Mouse (Mus musculus) telencephalon, adult 2 months (tissue): ENCODE measurements around the gene Kat14.

ENCODE experiments used
- DNase-seq: peaks from one replicate; pipeline ENCODE4 v3.0.0-alpha.2; 2011; ENCODE audit warnings: low read depth, low spot score

Gene Kat14

DNA sequence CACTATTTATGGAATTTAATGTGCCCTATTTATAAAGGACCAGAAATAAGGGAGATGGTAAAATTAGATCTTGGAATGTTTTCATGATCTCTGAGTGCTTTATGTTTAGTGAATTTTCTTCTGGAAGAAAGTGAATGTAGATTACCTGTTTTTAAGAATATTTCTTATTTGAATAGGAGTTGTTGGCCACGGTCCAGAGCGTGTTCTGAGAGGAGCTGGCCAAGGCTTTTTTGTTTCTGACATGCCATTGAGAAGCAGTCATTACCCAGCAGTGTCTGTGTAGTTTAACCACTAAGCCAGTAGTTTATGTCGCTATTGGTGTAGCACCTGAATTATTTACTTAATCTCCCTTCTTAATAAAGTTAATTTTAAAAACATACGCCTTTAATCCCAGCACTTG, 13.0 kb downstream of the Kat14 start:
- no peak for DNase-seq

DNA sequence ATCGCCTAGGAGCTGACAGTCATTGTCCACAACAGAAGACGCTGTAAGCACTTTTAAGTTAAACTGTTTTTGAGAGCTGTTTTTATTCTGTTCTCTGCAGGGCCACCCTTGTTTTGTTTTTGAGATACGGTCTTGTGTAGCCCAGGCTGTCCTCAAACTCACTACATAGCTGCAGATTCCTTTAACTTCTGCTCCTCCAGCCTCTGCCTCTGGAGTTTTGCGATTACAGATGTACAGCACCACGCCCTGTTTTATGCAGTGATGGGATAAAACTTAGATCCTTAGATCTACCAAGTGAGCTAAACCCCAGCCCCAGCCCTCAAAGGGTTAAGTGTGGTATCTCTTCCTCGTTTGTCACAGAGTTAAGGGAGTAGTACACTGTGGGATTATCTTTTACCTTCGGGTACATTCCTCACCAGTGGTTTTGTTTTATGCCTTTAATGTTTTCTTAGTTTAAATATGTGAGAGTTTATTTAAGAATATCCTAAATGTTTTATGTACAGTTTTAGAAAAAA, 13.9 kb downstream of the Kat14 start:
- DNase-seq: no peak

DNA sequence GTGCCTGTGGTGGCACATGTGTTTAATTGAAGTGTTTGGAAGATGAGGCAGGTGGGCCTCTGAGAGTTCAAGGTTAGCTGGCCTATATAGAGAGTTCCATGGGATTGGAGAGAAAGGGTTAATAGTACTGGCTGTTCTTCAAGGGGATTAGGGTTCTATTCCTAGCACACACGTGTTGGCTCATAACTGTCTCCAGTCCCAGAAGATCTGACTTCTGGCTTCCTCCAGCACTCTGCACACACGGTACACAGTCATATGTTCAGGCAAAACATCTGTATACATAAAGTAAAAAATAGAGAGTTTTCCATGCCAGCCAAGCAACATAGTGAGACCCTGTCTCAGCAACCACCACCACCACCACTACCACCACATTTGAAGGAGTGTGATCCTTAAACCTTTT, 17.5 kb downstream of the Kat14 start:
- no peak for DNase-seq

DNA sequence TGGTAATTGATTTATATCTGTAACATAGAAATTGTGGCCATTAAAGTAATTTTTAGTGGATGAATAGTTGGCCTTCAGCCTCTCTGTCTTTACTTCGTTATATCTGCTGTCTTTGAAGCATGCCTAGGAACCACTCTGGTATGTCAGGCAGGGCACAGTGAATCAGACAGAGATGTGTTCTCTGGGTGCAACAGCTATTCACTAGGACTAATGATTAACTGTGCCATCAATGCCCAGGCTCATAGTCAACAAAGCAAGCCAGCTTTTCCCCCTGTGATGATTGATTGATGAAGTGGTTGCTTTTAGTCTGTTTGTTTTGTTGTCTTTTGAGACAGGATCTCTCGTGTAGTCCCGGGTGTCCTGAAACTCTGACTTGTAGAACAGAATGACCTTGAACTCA, 19.6 kb downstream of the Kat14 start:
- no peak for DNase-seq

- DNase-seq: no peak
These were observed 30.7 kb downstream of the Kat14 start for GRCm38 (mm10) chr2:144399531-144399930.

DNA sequence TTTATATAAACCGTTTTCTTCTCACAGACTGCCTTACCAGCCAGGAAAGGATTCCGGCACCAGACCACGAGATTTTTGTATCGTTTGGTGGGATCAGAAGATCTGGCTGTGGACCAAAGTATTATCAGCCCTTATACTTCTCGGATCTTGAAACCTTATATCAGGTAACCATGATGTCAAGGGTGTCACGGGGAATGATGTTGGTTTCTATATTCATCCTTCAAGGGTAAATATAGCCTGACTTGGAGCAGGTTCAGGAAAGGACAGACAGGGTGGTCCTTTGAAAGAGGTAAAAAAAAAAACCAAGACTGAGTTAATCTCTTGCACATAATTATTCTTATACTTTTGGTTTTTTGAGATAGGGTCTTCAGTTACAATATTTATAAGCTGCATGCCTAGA, 31.9 kb downstream of the Kat14 start:
- no peak for DNase-seq

DNA sequence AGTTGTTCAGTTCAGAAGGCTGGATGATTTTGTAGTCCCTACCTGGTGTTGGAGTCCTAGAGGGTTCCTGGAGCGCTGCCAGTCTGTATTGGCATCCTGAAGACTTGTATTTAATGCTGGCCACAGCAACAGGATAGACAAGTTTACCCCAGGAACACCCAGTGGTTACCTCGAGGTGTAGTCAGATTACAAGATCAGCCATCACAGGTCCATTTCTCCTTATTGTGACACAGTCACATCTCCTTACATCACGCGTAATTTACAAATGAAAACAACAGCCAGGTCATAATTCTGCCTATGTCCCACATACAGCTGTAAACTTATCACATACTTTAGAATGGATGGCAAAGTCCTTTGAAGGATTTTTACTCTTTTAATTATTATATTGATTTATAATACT, 40.3 kb downstream of the Kat14 start:
- no peak for DNase-seq

DNA sequence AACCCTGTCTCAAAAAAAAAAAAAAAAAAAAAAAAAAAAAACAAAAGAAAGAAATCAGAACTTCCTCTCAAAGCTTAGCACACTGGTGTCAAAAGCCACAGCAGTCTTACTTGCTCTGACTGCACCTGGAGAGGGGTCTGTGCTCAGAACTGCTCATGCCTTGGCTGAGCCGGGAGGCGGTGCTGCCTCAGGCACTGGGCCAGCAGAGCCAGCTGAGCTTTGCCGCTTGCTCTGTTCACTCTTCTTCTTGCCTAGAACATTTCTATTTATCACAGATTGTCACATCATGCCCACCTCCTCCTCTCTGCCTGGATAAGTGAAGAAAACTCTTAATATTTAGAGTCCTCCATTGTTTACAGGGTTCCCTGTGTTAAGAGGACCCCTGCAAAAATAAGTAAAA, 41.8 kb downstream of the Kat14 start:
- DNase-seq: peak; percentile 36

DNA sequence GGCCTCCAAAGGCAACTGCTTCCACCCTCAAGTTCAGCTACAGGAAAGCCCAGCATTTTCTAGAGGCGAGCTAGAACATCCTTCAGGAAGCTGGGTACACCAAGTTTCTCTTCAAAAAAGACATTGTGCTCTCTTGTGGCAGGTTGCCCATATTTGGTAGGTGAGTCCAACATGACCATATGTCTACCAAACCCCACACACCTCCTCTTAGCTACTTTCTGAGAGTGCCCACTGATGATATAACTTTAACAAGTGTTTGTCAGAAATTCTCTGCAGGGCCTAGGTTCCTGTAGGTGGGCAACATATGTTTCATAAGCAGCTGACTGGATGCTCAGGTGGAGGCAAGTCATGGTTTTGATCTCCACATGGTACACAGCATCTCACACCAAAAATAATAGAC, 45.9 kb downstream of the Kat14 start:
- peak; percentile 52 for DNase-seq

DNA sequence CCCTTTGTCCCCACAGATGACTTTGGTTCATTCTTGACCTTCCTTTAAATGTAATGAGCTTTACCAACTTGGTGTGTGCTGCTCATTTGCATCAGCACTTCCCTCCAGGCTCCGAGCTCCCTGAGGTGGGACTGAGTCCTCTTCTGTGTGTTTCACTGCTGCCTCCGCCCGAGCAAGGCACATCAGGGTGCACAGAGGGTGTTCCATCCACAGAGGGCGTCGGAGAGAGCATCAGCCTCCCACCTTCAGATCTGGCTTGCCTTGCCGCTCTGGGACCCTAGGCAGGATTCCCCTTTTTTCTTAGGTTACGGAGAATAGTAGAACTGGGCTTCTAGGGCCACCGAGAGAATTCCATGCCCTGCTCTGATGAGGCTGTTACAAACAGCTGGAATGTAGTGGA, 48.1 kb downstream of the Kat14 start:
- DNase-seq: no peak

DNA sequence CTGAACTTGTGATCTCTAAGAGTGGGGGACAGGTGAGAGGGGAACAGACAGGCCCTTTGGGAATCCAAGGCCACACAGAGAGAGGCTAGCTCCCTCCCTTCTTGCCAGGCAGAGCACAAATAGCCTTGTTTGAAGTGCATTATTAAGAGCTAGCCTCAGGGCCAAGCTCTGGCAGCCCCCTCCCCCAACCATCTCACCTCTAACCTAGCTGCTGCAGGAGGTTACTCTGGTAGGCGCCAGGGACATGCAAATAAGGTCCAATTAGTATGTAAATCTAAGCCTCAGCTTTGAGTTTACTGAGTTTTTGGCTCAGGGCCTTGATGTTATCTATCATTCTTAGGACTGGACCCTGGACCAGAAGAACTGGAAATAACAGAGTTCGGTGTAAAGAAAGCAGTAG, 49.3 kb downstream of the Kat14 start:
- no peak for DNase-seq

DNA sequence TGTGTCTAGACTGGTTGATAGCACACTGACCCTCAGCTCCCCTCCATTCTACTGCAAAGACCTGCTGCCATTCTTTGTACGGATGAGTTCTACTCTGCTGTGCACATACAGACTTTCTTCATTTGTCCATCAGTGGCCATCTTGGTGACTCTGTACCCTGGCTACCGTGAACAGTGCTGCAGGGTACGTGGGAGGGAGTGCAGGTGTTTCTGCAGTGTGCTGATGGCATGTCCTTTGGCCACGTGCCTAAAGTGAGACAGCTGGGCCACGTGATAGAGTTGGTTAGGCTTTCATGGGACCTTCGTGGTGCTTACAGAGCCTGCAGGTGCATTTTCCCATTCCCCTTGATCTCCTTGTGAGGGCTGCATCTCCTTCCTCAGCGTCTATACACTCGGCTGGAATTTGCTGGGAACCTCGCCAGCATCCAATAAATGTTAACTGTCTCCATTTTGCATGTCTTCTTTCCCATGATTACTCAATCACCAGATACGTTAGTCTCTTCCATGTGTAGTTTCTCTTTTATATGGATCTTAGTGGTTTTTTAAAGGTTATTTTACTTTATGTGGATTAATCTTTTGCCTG, 53.4 kb downstream of the Kat14 start:
- DNase-seq: no peak

GRCm38 (mm10) chr2:144425761-144426160, 57.0 kb downstream of the Kat14 start:
- DNase-seq: no peak

DNA sequence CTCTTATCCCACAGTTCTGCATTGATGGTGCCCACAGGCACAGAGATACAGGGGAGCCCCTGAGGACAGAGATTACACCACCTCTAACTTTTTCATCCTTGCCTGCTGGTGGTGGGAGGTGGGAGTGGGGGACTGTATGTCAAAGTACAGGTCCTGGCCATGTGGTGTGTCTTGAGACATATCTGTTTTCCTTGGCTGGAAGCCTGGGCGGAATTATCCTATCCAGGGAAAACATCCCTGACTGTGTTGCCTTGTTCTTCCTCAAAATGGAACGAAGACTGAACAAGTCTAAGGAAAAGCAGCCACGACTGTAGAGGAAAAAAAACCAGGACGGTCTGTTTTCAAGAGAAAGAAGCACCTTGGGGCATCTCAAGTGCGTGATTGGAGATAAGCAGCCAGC, 59.1 kb downstream of the Kat14 start:
- no peak for DNase-seq

- no peak for DNase-seq
These were observed 59.9 kb downstream of the Kat14 start for GRCm38 (mm10) chr2:144428659-144429058.

DNA sequence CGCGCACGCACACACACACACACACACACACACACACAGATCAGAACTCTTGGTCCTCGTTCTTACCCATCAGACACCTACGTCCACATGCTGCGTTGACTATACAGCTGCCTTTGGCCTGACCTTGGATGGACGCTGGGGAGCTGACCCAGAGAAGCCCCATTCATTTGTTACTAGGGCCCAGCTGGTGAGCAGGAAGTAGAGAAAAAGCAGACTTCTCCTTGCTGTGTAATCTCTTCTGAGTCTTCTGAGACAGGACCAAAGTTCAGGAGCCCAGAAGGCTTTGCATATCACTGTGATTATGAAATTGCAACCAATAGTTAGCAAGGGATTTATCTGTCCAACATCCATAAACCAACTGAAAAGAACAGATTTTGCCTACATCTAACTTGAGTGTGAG, 60.4 kb downstream of the Kat14 start:
- DNase-seq: no peak

- DNase-seq: no peak
These were observed 62.6 kb downstream of the Kat14 start for GRCm38 (mm10) chr2:144431286-144431825.

DNA sequence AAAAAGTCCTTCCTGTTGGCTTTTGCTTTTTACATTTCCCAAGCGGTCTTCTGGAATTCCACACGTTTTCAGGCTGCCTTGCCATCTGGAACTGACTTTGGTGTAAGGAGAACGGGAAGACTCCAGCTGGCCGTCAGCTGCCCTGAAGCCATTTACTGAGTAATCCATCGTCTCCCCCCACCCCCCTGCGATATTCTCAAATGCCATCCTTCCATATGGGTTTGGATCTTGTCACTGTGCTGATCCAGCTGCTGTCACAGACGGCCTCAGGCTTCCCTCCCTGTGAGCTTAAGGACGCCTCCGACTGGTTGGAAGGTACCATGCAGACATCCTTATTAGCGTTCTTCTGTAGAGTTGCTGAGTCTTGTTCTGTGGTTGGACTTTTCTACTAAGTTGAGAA, 66.9 kb downstream of the Kat14 start:
- DNase-seq: peak; percentile 75

DNA sequence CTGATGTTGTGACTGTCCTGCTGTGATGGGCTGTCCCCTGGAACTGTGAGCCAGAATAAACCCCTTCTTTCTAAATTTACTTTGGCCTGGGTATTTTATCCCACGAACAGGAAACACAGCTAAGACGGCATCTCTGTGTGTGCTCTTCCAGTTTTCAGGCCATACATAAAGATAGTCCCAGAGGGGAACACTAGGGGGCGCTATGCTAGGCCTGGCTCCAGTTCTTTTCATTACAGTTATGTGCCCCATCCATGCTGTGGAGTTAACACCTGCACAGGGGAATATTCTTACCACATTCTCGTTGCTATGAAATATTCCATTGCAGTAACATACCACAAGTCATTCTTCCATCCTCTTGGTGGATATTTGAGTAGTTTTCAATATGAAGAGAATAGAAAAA, 69.6 kb downstream of the Kat14 start:
- DNase-seq: no peak

DNA sequence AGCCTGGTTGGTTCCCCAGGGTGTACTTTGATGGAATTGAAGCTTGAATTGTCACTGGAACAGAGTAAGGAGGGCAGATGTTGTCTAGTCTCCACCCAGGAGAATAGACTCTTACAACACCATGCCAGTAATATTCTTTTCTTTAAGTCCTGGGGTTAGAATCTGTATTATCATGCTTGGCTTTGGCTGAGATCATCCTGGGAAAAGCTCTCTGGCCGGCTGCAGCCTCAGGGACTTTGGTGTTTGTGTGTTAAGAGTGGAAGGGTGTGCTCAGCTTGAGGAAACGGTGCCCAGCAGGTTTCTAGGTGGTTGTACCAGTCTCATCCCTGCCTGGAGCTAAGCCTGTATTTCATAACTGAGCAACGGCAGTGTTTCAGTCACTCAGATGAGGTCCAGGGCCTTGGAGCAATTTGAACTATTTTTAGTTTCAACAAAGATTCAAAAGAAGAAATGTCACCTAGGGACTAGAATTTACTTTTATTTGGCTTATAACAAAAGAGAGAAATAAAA, 70.5 kb downstream of the Kat14 start:
- DNase-seq: no peak

DNA sequence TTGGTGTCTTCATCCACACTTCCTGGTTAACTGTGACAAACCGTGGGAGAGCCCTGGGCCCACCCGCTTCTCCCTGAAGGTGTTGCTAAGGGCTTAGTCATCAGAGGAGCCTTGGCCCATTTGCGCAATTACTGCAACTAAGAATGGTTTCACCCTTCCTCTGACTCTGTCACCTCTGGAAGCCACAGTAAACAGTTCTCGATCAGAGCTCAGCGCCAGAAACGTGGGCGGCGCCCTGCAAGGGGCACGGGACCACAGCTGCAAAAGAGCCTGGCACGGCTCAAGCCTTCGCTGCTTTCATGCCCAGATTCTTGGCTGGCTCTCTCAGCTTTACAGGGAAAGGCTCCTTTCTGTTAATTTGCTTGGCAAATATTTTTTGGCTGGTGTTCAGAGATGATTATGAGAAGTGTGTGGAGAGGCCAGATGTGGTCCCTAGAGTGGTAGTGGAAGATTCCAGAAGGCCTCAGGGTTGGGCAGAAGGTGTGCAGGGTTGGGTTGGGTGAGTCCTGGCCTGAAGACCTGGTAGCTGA, 72.7 kb downstream of the Kat14 start:
- peak; percentile 68 for DNase-seq

GRCm38 (mm10) chr2:144446360-144446999, 77.7 kb downstream of the Kat14 start:
- no peak for DNase-seq

DNA sequence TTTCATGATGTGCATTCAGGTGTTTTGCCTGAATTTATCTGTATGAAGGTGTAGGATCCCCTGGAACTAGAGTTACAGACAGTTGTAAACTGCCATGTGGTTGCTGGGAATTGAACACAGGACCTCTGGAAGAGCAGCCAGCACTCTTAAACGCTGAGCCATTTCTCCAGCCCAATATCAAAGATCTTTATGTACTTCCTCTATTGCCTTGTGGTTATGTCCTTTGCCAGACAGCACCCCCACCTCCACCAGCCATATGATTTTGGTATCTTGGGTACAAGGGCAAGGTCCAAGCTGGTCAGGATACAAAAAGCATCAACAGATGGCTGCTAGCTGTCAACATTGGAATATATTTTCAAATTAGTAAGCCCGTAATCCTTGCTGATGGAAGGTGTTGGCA, 81.6 kb downstream of the Kat14 start:
- DNase-seq: no peak
